Mouse (Mus musculus): ENCODE data around the gene Fkbp5. TPM values are rescaled to one million over a fixed set of nuclear protein-coding genes. Genes with fewer than 3 reads are reported as not detected.

Fkbp5 gene
- total RNA-seq, 2 experiments from 2014 or later = 9.8 to 52.9 TPM

GRCm38 (mm10) chr17:28470876-28471275, 46.5 kb downstream of the Fkbp5 start:
- DNase-seq = no peak
- intact Hi-C loops (cut with DNase I) = no loop called here

- intact Hi-C loops (cut with DNase I) = no loop called here
- DNase-seq = peak; percentile 26 to 27
These were observed 49.6 kb downstream of the Fkbp5 start for GRCm38 (mm10) chr17:28467749-28468148.

- intact Hi-C loops (cut with DNase I) = no loop called here
- DNase-seq = no peak
These were observed 51.4 kb downstream of the Fkbp5 start for GRCm38 (mm10) chr17:28465968-28466367.

- DNase-seq = peak in 1 of 2 experiments; percentile 22
- intact Hi-C loops (cut with DNase I) = no loop called here
These were observed 53.5 kb downstream of the Fkbp5 start for GRCm38 (mm10) chr17:28463701-28464443.

- no peak for DNase-seq
- intact Hi-C loops (cut with DNase I) = no loop called here
These were observed 56.9 kb downstream of the Fkbp5 start for GRCm38 (mm10) chr17:28460388-28460787.

- peak; percentile 59 to 72 for DNase-seq
- intact Hi-C loops (cut with DNase I) = loop anchor here (1.0 kb wide), 1 partner anchor 48 kb away; no protein-coding TSS in a partner anchor
These were observed 62.2 kb downstream of the Fkbp5 start for GRCm38 (mm10) chr17:28455098-28455497.

GRCm38 (mm10) chr17:28452889-28453288, 64.4 kb downstream of the Fkbp5 start:
- DNase-seq = no peak
- intact Hi-C loops (cut with DNase I) = no loop called here

GRCm38 (mm10) chr17:28451914-28452313, 65.4 kb downstream of the Fkbp5 start:
- no peak for DNase-seq
- intact Hi-C loops (cut with DNase I) = no loop called here

GRCm38 (mm10) chr17:28451487-28451886, 65.8 kb downstream of the Fkbp5 start:
- intact Hi-C loops (cut with DNase I) = no loop called here

GRCm38 (mm10) chr17:28448225-28448624, 69.1 kb downstream of the Fkbp5 start:
- intact Hi-C loops (cut with DNase I) = no loop called here
- no peak for DNase-seq

More at GRCm38 (mm10) chr17:28451487-28451886, 65.8 kb downstream of the Fkbp5 start:
- DNase-seq = no peak

GRCm38 (mm10) chr17:28447789-28448188, 69.5 kb downstream of the Fkbp5 start:
- DNase-seq = no peak
- intact Hi-C loops (cut with DNase I) = no loop called here

GRCm38 (mm10) chr17:28446820-28447168, 70.5 kb downstream of the Fkbp5 start:
- no peak for DNase-seq
- intact Hi-C loops (cut with DNase I) = no loop called here

- intact Hi-C loops (cut with DNase I) = no loop called here
- peak in 1 of 2 experiments; percentile 30 for DNase-seq
These were observed 71.2 kb downstream of the Fkbp5 start for GRCm38 (mm10) chr17:28445886-28446819.

- intact Hi-C loops (cut with DNase I) = no loop called here
- no peak for DNase-seq
These were observed 74.7 kb downstream of the Fkbp5 start for GRCm38 (mm10) chr17:28442661-28443060.

- intact Hi-C loops (cut with DNase I) = no loop called here
These were observed 78.8 kb downstream of the Fkbp5 start for GRCm38 (mm10) chr17:28438342-28439115.

GRCm38 (mm10) chr17:28437938-28438337, 79.4 kb downstream of the Fkbp5 start:
- intact Hi-C loops (cut with DNase I) = no loop called here
- DNase-seq = no peak

More at GRCm38 (mm10) chr17:28438342-28439115, 78.8 kb downstream of the Fkbp5 start:
- no peak for DNase-seq

- no peak for DNase-seq
- intact Hi-C loops (cut with DNase I) = no loop called here
These were observed 82.3 kb downstream of the Fkbp5 start for GRCm38 (mm10) chr17:28434921-28435485.

- intact Hi-C loops (cut with DNase I) = no loop called here
- no peak for DNase-seq
These were observed 84.3 kb downstream of the Fkbp5 start for GRCm38 (mm10) chr17:28433029-28433428.

- no peak for DNase-seq
- intact Hi-C loops (cut with DNase I) = no loop called here
These were observed 85.4 kb downstream of the Fkbp5 start for GRCm38 (mm10) chr17:28431931-28432335.

- intact Hi-C loops (cut with DNase I) = no loop called here
- no peak for DNase-seq
These were observed 86.3 kb downstream of the Fkbp5 start for GRCm38 (mm10) chr17:28431038-28431437.
